Mouse (Mus musculus) ES-E14 (cell line): ENCODE results near the gene Zmym5.

Source experiments
- CHD2 ChIP-seq: IDR thresholded peaks from 2 replicates; pipeline ENCODE4 v1.6.1; 2014; ENCODE audit warnings: mild to moderate bottlenecking, low read depth, low read length, inconsistent platforms
- HCFC1 ChIP-seq: IDR thresholded peaks from 2 replicates; pipeline ENCODE4 v1.6.1; 2012; ENCODE audit warnings: low read length, inconsistent platforms, borderline replicate concordance; ENCODE audit not compliant: insufficient read depth
- MAFK ChIP-seq: IDR thresholded peaks from 2 replicates; pipeline ENCODE4 v1.6.1; 2014; ENCODE audit warnings: mild to moderate bottlenecking, low read depth, low read length, inconsistent platforms; ENCODE audit not compliant: insufficient read depth
- ZC3H11A ChIP-seq: IDR thresholded peaks from 2 replicates; pipeline ENCODE4 v1.6.1; 2012; ENCODE audit warnings: low read depth, mild to moderate bottlenecking, inconsistent platforms, low read length, borderline replicate concordance
- ZNF384 ChIP-seq: IDR thresholded peaks from 2 replicates; pipeline ENCODE4 v1.6.1; 2012; ENCODE audit warnings: low read depth, low read length, inconsistent platforms

DNA sequence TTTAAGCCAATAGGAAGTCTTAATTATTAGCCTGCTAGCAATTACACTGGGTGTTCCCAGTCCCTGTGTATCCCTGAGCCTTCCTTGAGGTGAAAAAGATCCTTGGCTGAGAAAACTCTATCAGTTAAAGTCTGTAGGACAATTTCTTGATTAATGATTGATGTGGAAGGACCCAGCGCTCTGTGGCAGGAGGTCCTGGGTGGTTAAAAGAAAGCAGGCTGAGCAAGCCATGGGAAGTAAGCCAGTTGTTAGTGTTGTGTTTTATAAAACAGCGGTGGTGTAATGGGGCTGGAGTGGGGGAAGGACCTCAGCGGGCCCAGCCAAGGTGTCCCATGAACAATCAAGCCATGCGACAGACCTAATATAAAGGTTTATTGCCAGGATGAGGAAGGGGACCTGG lies 32.5 kb upstream of the Zmym5 start:
- TF ChIP-seq ZC3H11A (no peak), HCFC1 (no peak), ZNF384 (no peak), MAFK (no peak), CHD2 (no peak)
